Mouse (Mus musculus) thymus, postnatal 36 days (tissue): ENCODE data around the gene Rbm5.

Experiments used
- DNase-seq, 2 experiments: peaks; one replicate each; pipeline ENCODE4 v3.0.0; 2022; ENCODE audit warnings: mixed read lengths in 2 of 2

Gene Rbm5

DNA sequence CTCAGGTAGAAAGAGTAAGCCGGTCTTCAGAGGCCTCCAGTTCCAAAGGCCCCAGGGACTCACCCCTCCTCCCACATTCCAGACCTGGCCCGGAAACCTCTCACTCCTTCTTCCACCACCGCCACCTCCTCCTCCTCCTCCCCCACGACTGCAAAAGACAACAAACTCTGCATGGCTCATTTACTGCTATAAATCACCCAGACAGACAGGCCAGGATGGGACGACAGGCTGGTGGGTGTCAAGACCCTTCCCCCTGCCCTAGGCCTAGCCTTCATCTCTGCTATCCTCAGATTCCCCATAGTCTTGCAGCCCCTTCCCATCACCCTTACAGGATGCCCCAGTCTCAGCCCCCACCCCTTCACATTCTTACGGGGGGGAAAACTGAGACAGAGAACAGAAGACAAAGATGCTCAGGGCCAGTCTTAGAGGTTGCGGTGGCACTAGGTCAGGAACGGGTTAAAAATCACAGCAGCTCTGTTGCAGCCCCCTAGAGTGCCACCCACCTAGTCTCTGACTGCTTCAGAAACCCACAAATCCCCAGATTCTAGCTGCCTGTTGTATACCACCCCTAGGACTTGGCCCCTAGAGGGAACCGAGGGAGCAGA is 71.3 kb downstream of the Rbm5 start:
- DNase-seq, result no peak

DNA sequence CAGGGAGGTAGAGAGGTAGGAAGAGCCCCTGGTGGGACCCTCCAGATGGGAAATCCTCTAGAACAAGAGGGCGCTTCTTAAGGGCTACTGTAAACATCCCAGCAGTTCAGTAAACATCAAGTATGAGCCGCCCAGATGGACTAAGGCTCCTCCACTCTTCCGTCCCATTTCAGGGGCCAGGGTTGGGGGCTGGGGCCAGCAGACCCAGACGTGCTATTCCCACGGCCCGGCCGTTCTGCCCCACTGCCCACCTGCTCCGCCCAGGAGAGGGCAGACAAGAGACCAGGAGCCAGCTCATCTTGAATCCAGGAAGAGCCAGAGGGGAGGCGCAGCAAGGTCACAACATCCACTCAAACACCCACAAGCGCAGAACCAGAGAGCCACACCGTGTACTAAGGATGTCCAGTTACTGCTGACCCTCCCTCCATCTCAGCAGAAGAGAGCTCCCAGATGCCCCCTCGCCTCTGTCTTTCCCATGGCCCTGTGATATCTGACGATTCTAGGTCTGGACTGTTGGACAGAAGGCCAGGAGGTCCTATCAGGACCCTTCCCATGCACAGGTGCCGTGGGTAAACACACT is 72.1 kb downstream of the Rbm5 start:
- DNase-seq, result no peak

DNA sequence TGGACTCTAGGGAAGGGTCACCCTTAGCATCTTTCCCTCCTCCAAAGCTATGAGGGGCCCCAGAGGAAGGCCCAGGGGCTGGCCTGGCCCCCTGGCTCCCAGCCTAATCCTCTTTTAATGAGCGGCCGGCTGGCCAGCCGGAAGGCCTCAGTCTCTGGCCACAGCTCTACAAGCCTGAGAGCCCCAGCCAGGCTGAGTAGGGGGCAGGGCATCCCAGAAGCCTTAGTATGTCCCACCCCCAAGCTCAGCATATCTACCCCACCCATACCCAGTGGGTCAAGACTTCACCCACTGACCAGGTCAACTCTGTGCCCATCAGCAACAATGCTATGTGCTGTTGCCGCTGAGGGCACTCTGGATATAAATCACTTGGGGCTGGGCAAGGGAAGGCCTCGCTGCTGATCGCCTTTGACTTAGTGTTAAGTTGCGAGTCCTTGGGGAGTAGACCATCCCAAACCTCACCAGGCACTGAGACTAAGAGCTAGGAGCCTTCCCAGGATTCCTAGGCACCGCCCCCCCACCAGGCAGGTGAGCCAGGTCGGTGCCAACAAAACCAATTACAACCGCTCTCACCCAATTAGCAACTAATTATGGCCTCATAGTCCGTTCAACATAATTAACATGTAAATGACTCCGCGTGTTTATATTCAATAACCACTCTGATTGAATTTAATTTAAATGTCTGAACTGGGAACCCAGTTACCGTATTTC is 72.8 kb downstream of the Rbm5 start:
- DNase-seq, result no peak

DNA sequence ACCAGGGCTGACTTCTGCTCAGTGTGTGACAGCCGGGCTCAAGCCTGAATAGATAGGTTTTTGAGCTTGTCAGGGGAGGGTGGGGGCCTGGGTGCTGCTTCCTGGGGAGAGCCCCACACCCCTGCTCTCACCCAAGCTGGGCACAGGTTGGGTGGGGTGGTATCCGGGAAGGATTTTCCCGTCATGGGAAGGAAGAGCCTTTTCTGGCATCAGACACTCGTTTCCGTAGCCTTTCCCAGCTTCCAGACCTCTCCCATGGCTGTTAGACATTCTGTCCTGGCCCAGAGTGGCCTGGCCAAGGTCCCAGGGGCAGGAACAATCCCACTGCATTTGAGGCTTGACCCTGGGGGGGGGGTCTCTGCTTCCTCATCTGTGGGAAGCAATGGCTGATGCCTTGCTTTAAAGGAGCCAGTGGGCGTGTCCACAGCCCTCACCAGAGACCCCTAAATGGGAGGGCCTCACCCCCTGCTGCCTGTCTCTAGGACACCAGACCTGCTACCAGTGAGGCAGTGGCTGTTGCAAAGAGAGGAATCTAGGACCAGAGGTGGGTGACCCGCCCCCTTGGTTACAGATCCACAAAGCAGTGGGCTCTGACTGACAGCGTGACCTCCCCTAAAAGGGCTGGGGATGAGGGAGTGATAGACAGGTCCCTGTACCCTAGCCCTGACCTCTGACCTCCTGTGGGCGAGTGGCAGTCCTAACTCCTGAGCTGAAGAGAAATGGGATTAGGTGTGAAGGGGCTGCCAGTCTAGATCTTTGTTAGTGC is 73.8 kb downstream of the Rbm5 start:
- no peak for DNase-seq

DNA sequence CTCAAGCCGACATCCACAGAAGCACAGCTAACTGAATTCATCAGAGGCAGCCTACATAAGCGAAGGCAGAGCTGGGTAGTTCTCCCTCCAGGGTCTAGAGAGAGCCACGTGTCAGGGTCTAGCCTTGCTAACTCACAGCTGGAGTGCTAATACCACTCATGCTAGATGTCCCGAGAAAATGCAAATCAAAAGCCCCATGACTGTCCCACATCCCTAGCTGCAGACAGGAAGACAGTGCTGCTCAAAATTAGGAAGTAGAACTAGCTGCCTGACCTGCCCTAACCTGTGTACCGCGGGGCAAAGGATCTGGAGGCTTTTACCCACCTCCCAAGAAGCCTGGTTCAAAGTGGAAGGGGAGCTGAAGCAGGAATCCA is 74.7 kb downstream of the Rbm5 start:
- no peak for DNase-seq

DNA sequence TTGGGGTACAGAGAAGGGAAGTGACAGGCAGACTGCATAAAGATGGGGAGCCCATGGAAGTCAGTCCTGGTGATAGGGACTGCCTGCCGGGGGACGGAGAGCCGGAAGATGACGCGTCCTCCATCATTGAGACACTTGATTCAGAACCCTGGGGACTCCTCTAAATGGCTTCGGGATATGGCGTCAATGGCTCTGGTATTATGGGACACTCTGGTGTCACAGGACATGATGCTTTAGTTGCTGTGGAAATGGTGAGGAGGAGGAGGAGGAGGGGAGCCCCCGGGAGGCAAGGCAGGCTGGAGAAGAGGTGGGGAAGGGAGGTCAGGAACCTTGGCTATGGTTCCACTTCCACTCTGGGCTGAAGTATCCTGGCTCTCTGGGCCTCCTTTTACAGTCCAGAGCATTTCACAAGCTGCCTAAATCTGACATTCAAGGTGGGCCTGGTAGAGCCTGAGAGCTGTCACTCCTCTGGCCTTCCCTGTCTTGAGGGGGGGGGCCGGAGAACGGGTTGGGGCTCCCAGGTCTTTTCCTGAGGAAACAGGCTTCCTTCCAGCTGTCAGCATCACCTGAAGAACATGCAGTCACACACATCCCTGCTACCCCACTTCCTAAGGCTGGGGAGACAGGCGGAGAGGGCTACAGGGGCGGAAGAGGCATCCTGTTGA is 75.2 kb downstream of the Rbm5 start:
- DNase-seq, result no peak

DNA sequence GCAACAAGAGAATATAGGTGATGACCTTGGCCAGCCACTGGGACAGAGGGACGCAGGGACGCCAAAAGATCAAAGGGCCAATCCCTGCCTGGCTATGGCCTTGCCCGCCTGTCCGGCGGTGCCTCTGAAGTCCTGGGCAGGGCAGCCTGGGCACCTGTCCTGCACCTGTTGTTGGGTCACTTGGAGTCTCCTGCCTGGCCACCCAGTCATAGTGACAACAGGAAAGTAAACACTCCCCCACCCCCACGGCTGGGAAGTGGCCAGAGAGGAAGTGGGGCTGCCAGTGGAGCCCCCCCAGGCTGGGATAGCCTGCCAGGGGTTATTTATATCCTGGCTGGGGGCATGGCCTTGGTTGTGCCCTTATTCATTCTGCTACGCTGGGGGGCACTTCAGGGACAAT is 76.2 kb downstream of the Rbm5 start:
- DNase-seq, result no peak

DNA sequence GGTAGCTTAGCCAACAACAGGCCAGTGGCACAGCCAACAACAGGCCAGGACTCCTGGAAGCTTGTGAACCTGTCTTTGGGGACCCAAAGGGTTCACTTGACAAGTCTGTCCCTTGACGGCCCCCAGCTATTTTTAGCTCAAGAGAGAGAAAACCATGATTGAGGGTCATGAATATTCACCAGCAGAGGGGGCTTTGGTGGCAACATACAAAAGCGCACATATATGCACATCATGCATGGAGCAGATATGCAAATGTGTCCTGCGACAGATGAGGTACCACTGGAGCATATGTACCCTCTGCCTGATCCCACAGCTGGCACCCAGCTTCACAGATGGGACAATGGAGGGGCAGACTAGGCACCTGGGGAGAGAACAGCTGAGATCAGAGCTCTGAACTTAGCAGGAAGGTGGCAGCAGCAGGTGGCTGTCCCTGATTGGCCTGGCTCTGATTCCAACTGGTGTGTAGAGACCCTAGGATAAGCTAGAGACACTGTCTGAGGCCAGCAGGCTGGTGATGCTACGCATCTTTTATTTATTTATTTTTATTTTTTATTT is 77.3 kb downstream of the Rbm5 start:
- no peak for DNase-seq

DNA sequence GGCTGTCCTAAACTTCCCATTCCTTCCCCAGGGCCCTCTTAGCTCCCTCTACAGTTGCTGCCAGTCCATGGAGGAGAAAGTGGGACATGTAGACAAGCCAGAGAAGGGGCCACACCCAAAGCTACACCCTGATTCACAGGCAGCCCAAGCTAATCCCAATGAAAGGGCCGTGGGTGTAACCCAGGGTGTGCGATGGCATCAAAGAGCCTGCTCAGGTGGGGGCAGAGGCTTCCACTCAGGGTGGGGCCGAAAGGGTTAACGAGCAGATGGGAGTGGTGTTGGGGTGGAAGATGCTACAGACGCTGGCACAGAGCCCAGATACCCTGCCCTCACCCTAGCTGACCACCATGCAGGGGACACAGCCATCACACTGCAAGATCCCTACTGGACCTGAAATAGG is 78.0 kb downstream of the Rbm5 start:
- no peak for DNase-seq

DNA sequence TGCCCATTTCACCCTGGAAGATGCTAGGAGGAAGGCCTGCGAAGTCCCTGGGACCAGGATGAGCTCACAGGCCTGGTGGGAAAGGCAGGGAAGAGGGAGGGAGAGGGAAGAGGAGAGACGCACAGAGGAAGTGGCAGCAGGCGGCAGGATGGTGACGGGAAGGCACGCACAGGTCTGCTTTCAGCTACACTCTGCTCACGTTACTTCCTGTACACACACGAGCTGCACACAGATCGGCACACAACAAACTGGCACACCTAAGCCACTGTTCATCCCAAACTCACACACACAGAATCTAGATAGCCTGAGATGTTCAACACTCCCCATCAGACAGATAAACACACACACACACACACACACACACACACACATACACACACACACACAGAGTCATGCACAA is 80.4 kb downstream of the Rbm5 start:
- DNase-seq, result no peak
